Comparison of ENCODE assay signal across 8 mouse cellular contexts in genomic region chr5:115181248-115181940, GRCm38 (mm10). TPM values are rescaled to one million over a fixed set of nuclear protein-coding genes. Genes with fewer than 3 reads are reported as not detected.
DNase-seq lines count a peak whose midpoint lies in the region; ATAC-seq lines count a peak whose summit lies in the region.

No protein-coding gene starts in this region.

- H3K4me2 ChIP-seq in heart, embryonic 15.5 days: no peak overlapping the region
- no peak overlapping the region for H3K4me2 ChIP-seq in lung, embryonic 16.5 days (ENCODE audit: low read depth, low read length)

- peaks cover 6% of the 10 kb centered on the region; the same call in 1 of the 2 replicates for H3K27me3 ChIP-seq in heart, embryonic 15.5 days
- H3K27me3 ChIP-seq in lung, embryonic 16.5 days (ENCODE audit: control insufficient read depth, insufficient read depth, low read depth, low read length): no peaks in the 10 kb centered on the region; the same call in 1 of the 2 replicates

- 59% methylated on average over 13 of the region's 13 CpGs for WGBS in heart, embryonic 15.5 days
- 53% methylated on average over 13 of the region's 13 CpGs for WGBS in lung, embryonic 16.5 days

- H3K9ac ChIP-seq in heart, embryonic 15.5 days: no peak overlapping the region
- H3K9ac ChIP-seq in lung, embryonic 16.5 days (ENCODE audit: low read length): no peak overlapping the region

- ATAC-seq in heart, embryonic 15.5 days (replicated peaks; ENCODE audit: insufficient number of reproducible peaks, insufficient read depth, low FRiP score, low read depth): no peak; the same call in 1 of the 2 replicates
- peak; percentile 61 for ATAC-seq in lung, embryonic 16.5 days (ENCODE audit: low read depth)

- H3K4me1 ChIP-seq in heart, embryonic 15.5 days (replicated peaks): peaks cover 41% of the 10 kb centered on the region
- peaks cover 17% of the 10 kb centered on the region for H3K4me1 ChIP-seq in lung, embryonic 16.5 days (replicated peaks; ENCODE audit: control insufficient read depth, insufficient read depth, low read length)

- H3K9me3 ChIP-seq in heart, embryonic 15.5 days (replicated peaks): no peaks in the 10 kb centered on the region
- H3K9me3 ChIP-seq in lung, embryonic 16.5 days (ENCODE audit: control insufficient read depth, low read length): no peaks in the 10 kb centered on the region

- peak overlapping the region; percentile 49 for H3K27ac ChIP-seq in heart, embryonic 15.5 days
- no peak overlapping the region for H3K27ac ChIP-seq in lung, embryonic 16.5 days (ENCODE audit: low read length)

- peak; percentile 75 for DNase-seq in adrenal gland, adult 2 months
- DNase-seq in adrenal gland, postnatal 4 days (ENCODE audit: low spot score in 2 of 2): no peak
- DNase-seq in MN1 (ENCODE audit: low spot score): peak; percentile 64
- DNase-seq in adipocyte (ENCODE audit: low spot score): no peak
- no peak for DNase-seq in layer of hippocampus, adult 8-10 months (ENCODE audit: low spot score in 2 of 2)
- no peak for DNase-seq in natural killer cell, adult 2 months (ENCODE audit: low spot score in 2 of 2)

- no peaks in the 10 kb centered on the region for H3K36me3 ChIP-seq in heart, embryonic 15.5 days
- no peaks in the 10 kb centered on the region for H3K36me3 ChIP-seq in lung, embryonic 16.5 days (ENCODE audit: control insufficient read depth, insufficient read depth, low read length)

- no peak overlapping the region for H3K4me3 ChIP-seq in heart, embryonic 15.5 days
- no peak overlapping the region for H3K4me3 ChIP-seq in lung, embryonic 16.5 days (ENCODE audit: low read length)

RNA-seq across cellular contexts. Expression of gene Cabp1, which starts 12.8 kb away (rescaled TPM):
- 10 to 100 TPM; 37.7 to 57.1 TPM for total RNA-seq in adrenal gland, adult 2 months (2021)
- 45.7 and 61.7 TPM in 2 replicates for polyA plus RNA-seq in adrenal gland, adult 2 months (2012; rRNA removed)
- total RNA-seq in adrenal gland, postnatal 4 days (2021): 1 to 10 TPM; 4.5 to 5.0 TPM
- 0.96 and 1.2 TPM in 2 replicates for polyA plus RNA-seq in heart, embryonic 15.5 days (2015; fragmentation: Nextera tagmentation; extraction: Ambion mirVana)
- polyA plus RNA-seq in lung, embryonic 16.5 days (2015; fragmentation: Nextera tagmentation; extraction: Ambion mirVana): 1.3 and 1.6 TPM in 2 replicates
- 100 to 1,000 TPM; 109 to 118 (median 114) TPM for total RNA-seq in layer of hippocampus, adult 8-10 months (2022)

RNA-seq across cellular contexts. Expression of gene Mlec, which starts 23.4 kb away (rescaled TPM):
- 100 to 1,000 TPM; 165 to 185 TPM for total RNA-seq in adrenal gland, adult 2 months (2021)
- polyA plus RNA-seq in adrenal gland, adult 2 months (2012; rRNA removed): 74.7 and 96.9 TPM in 2 replicates
- total RNA-seq in adrenal gland, postnatal 4 days (2021): 100 to 1,000 TPM; 208 to 242 TPM
- 54.4 and 76.7 TPM in 2 replicates for polyA plus RNA-seq in heart, embryonic 15.5 days (2015; fragmentation: Nextera tagmentation; extraction: Ambion mirVana)
- 58.9 and 62.1 TPM in 2 replicates for polyA plus RNA-seq in lung, embryonic 16.5 days (2015; fragmentation: Nextera tagmentation; extraction: Ambion mirVana)
- 100 to 1,000 TPM in 1 of 4 experiments, 10 to 100 TPM in 3; 80.4 to 100 (median 89.0) TPM for total RNA-seq in layer of hippocampus, adult 8-10 months (2022)

RNA-seq across cellular contexts. Expression of gene Unc119b, which starts 46.6 kb away (rescaled TPM):
- total RNA-seq in adrenal gland, adult 2 months (2021): 10 to 100 TPM; 32.0 to 44.8 TPM
- polyA plus RNA-seq in adrenal gland, adult 2 months (2012; rRNA removed): 37.5 and 39.2 TPM in 2 replicates
- total RNA-seq in adrenal gland, postnatal 4 days (2021): 10 to 100 TPM; 35.1 to 39.1 TPM
- polyA plus RNA-seq in heart, embryonic 15.5 days (2015; fragmentation: Nextera tagmentation; extraction: Ambion mirVana): 18.1 and 21.8 TPM in 2 replicates
- 34.3 and 35.2 TPM in 2 replicates for polyA plus RNA-seq in lung, embryonic 16.5 days (2015; fragmentation: Nextera tagmentation; extraction: Ambion mirVana)
- 10 to 100 TPM; 26.9 to 29.3 (median 27.6) TPM for total RNA-seq in layer of hippocampus, adult 8-10 months (2022)

RNA-seq across cellular contexts. Expression of gene Pop5, which starts 54.2 kb away (rescaled TPM):
- total RNA-seq in adrenal gland, adult 2 months (2021): 10 to 100 TPM; 53.1 to 84.0 TPM
- 194 and 250 TPM in 2 replicates for polyA plus RNA-seq in adrenal gland, adult 2 months (2012; rRNA removed)
- total RNA-seq in adrenal gland, postnatal 4 days (2021): 10 to 100 TPM; 45.9 to 46.8 TPM
- 56.2 and 60.3 TPM in 2 replicates for polyA plus RNA-seq in heart, embryonic 15.5 days (2015; fragmentation: Nextera tagmentation; extraction: Ambion mirVana)
- polyA plus RNA-seq in lung, embryonic 16.5 days (2015; fragmentation: Nextera tagmentation; extraction: Ambion mirVana): 97.6 and 109 TPM in 2 replicates
- total RNA-seq in layer of hippocampus, adult 8-10 months (2022): 100 to 1,000 TPM in 2 of 4 experiments, 10 to 100 TPM in 2; 89.0 to 104 (median 99.1) TPM

Comparison
In these comparisons a context has a peak if more than half of its experiments do, and no peak if none do; other contexts are left out.
1. DNase-seq: peak in adrenal gland, adult 2 months (single experiment) and MN1 (single experiment); none in adrenal gland, postnatal 4 days (0 of 2), adipocyte (single experiment), layer of hippocampus, adult 8-10 months (0 of 2) and natural killer cell, adult 2 months (0 of 2).
2. RNA of gene Cabp1, which starts 12.8 kb away (total RNA-seq): 109 to 118 TPM in layer of hippocampus, adult 8-10 months and 37.7 to 57.1 TPM in adrenal gland, adult 2 months; 4.5 to 5.0 TPM in adrenal gland, postnatal 4 days; every median in the first group is over 4 times any median in the second.